Mouse (Mus musculus) embryo, embryonic 10.5 days (tissue): ENCODE data around the gene Wdr31.
A peak's percentile ranks its signal among the peaks of the same experiment; 100 is the strongest.
"Not testable (repeated sequence)": the region's sequence is repeated elsewhere in the genome, so short reads cannot be mapped to it uniquely, and the experiment has no call there.

Experiments used
- DNase-seq: peaks from one replicate; pipeline ENCODE4 v3.0.0-alpha.2; 2015; ENCODE audit warnings: low spot score

The Wdr31 gene

DNA sequence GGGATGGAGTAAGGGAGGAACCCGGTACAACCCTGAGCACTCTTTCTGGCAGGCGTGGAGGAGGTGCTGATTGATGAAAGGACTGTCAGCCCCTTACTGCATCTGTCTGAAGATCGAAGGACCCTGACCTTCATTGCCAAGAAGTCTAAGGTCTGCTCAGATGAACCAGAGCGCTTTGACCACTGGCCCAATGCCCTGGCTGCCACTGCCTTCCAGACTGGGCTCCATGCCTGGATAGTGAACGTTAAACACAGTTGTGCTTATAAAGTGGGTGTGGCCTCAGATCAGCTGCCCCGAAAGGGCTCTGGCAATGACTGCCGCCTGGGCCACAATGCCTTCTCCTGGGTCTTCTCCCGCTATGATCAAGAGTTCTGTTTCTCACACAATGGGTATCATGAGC is 25.2 kb upstream of the Wdr31 start:
- DNase-seq: no peak

GRCm38 (mm10) chr4:62494230-62494629 is 23.5 kb upstream of the Wdr31 start:
- DNase-seq: no peak

DNA sequence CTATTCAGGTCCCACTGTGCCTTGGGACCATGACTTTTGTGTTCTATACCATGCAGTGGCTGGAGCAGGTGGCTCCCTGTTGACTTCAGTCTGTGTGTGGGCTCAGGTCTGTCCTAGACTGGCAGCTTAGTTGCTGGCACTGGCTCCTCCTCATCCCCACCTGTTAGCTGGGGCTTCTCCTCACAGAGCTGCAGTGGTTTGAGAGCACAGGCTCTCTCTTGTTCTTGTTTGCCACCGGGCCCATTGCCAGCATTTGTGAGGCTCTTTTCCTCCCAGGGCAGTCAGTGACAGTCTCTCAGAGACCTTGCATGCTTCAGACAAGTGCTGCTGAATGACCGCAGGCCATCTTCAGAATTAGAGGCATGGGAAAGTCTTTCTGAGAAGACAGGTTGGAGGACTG is 22.0 kb upstream of the Wdr31 start:
- no peak for DNase-seq

DNA sequence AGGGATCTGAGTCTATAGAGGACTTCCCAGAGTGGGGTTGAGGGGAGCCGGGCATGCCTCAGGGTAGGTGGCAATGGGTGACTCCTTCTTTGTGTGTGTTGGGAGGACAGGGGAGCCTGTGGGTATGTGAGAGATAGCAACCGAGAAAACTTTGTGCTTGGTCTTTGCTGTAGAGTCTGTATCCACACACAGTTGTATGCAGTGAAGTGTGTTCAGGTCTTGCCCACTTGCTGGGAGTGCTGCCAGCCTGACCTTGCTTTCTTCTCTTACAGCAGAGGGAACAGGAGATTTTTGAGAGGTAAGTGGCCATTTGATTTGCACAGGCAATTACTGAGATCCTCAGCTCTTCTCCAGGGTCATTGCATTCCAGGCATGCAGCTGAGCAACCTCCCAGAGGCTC is 17.2 kb upstream of the Wdr31 start:
- DNase-seq: no peak

DNA sequence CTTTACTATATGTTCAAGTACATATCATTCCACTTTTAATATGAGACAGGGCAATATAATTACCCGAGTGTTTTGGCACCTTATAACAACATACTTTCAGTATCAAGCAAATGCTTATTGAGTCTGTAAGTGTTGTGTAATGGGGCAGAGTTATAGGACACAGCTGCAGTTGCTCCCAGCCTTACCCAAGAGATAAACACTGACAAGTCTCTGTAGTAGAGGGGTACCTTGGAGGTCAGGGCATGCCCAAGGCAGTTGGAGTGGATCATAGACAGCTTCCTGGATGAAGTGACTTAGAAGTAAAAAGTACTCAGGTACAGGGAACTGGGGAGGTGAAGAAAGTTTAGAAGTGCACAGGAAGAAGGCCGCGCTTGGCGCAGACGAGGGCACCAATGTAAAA is 16.5 kb upstream of the Wdr31 start:
- DNase-seq: no peak

DNA sequence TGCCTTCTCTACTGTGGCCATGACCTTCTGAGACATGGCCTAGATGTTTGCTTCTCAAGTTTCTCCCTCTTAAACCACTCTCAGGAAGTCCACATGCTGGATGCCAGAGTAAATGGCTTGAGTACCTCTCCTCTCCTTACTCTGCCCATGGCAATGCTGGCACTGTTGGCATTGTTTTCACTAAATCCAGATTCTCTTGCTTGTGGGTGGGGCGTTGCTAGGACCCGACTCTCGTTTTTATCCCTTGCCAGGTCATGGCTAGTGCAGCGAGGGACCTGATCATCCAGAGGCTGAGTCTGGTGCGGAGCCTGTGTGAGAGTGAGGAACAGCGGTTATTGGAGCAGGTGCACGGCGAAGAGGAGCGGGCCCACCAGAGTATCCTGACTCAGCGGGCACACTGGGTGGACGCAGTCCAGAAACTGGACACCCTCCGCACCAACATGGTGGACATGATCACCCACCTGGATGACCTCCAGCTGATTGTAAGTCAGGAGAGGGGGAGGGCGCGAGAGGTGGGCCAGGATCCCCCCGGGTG is 15.5 kb upstream of the Wdr31 start:
- DNase-seq: no peak

GRCm38 (mm10) chr4:62485450-62486161 is 14.9 kb upstream of the Wdr31 start:
- no peak for DNase-seq

DNA sequence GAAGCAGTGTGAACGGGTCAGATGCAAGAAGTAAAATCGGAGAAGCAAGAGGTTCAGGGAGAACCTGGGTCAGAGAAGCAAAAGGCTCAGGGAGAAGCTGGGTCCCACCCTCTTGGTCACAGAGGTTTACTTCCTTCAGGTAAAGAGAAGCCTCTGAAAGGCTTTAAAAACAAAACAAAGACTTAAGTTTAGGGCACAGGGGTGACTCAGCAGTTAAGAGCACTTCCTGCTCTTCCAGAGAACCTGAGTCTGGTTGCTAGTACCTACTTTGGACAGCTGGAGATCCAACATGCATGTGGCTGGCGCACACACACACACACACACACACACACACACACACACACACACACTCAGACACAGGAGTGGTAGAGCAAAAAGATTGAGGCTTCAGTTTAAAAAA is 14.2 kb upstream of the Wdr31 start:
- DNase-seq: no peak

DNA sequence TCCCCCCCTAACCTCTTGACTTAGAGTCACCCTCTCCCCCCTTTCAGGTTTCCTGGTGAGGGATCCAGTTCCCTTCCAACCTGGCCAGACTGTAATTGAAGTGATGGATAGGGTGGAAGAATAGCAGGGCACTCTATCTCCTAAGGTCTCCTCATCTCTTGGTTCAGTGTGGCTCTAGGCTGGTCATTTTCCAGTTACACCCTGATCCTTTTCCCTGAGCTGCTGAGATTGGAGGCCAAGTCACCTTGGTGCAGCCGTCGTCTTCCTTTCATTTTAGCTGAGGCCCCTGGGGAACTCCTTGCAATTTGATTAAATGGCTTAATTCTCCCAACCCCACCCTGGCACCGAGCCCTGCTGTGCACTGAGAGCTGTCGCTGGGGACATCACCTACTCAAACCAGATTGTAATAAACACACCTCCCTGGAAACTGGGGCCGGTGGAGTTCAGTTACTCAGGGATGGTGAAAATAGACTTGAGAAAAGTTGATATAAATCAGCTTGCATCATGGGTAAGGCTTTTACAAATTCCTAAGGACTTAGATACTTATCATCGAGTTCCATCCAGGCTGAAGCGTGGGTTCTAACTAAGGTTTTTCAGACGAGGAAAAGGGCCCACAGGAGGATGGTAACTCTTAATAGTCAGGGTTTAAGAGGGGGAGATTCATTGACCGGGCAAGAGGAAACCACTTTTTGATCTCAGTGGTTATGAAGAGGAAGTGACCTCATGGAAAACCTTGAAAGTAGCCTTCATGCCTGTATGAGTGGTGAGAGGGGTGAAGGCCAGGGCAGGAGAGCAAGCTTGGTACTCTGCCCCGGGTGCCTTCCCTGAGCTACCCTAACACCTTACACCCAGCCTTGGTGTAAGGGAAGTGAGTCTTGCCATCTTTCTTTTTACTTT is 10.3 kb upstream of the Wdr31 start:
- DNase-seq: peak; percentile 8

DNA sequence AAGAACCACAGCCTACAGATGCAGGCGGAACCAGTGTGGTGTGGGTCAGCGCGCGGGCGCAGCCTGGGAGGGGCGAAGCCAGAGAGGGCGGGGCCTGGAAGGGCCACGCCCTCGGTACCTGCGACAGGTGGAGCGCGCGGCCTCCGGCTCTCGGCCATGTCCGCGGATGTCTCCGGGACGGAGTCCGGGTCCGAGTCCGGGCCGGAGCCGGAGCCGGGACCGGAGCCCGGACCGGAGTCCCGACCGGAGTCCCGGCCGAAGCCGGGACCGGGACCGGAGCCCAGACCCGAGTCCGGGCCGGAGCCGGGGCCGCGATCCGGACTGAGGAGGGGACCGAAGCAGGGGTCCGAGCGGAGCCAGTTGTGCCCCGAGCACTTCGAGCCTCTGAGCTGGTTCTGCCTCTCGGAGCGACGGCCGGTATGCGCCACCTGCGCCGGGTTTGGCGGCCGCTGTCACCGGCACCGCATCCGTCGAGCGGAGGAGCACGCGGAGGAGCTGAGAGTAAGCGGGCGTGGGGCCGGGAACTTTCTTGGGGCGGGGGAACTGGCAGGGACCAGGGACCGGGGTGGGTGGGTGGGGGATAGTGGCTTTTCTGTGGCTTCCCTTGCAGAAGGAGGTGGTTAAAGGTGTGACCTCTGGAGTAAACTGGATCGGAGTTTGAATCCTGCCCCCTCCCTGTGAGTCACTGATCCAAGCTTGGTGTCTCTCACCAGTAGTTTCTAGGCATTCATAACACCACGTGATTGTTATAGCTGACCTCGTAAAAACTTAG is 9.4 kb upstream of the Wdr31 start, which contains the start of gene Bspry:
Gene Bspry, plus strand, starts transcription at position 117 of the 772 bp plus-strand sequence.
- peak; percentile 44 for DNase-seq

DNA sequence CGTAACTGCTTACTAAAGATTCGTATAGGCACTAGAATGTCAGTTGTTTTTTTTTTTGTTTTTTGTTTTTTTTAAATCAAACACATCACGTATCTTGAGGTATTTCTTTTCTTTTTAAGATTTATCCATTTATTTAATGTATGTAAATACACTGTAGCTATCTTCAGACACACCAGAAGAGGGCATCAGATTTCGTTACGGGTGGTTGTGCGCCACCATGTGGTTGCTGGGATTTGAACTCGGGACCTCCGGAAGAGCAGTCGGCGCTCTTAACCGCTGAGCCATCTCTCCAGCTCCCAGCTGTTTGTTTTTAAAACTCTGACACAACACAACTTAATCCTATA is 8.9 kb upstream of the Wdr31 start:
- DNase-seq: not testable (repeated sequence)

- no peak for DNase-seq
Measured at GRCm38 (mm10) chr4:62477542-62478244, 7.0 kb upstream of the Wdr31 start.

GRCm38 (mm10) chr4:62475793-62476192 is 5.1 kb upstream of the Wdr31 start:
- no peak for DNase-seq

GRCm38 (mm10) chr4:62475131-62475530 is 4.4 kb upstream of the Wdr31 start:
- no peak for DNase-seq

- DNase-seq: no peak
Measured at GRCm38 (mm10) chr4:62472071-62472470, 1.4 kb upstream of the Wdr31 start.

GRCm38 (mm10) chr4:62468158-62468557 is 2.5 kb downstream of the Wdr31 start:
- DNase-seq: no peak

DNA sequence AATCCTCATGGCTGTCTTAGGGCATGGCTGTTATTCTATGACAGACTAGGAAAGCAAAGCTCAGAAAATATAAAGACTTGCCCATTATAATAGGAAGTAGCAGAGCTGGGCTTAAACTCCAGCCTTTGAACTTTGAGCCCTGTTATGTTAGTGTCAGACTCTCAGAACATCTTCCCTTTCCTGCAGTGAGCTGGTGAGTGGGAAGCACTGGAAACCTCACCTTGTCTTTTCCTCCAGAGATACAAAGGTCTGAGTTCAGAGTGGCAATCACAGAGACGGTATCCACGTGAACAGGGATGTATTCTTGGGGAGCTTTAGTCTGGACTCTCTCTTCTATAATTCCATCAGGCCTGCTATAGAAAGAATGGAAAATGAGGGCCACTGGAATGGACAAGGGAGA is 7.6 kb downstream of the Wdr31 start:
- DNase-seq: no peak

GRCm38 (mm10) chr4:62460348-62460747 is 10.3 kb downstream of the Wdr31 start:
- DNase-seq: no peak

- DNase-seq: no peak
Measured at GRCm38 (mm10) chr4:62459081-62459480, 11.6 kb downstream of the Wdr31 start.

DNA sequence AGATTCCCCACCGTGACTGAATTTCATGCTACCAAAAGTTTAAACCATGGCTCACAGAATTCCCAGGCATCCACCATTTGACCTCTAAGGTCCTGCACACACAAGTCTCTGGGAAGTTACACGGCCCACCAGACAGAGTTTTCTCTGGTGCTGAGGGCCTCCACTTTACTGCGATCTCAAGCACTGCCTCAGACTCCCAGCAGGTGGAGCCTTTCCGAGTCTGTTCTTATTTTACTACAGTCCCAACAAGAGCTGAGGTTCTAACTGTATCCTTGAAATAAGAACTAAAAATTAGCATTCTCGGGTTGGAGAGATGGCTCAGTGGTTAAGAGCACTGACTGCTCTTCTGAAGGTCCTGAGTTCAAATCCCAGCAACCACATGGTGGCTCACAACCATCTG is 15.7 kb downstream of the Wdr31 start:
- peak; percentile 57 for DNase-seq

DNA sequence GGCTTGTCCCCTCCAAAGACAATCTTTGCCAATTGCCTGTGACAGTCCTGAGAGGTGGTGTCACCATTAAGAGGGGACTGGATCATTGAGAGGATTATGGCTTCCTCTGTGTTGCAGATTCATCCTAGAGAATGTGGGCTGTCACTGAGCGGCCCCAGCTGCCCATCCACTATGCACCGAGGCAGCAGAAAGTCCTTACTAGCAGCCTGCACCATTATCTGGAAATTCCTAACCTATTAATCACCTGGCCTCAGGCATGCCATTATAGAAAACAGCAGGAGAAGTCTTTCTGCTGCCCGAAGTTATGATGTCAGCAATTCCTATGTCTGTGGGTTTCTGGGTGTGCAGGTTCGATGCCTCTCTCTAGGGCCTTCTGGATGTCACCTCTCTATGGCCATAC is 29.7 kb downstream of the Wdr31 start:
- no peak for DNase-seq

GRCm38 (mm10) chr4:62440544-62440943 is 30.2 kb downstream of the Wdr31 start:
- DNase-seq: no peak
